Mouse (Mus musculus): Measurements from ENCODE around the gene Dpp3.

DNA sequence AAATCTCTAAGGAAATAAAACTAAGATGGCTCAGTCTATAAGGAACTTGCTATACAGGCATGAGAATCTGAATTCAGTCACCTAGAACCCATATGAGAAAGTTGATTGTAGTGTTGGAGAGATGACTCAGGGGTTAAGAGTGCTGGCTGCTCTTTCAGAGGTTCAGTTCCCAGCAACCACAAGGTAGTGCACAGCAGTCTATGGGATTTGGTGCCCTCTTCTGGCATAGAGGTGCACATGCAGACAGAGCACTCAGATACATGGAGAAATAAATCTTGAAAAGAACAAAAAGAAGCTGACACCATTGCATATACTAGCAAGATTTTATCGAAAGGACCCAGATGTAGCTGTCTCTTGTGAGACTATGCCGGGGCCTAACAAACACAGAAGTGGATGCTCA is 40.1 kb upstream of the Dpp3 start:
- TF ChIP-seq POLR2A (IDR thresholded peaks at IDR 0.05; ENCODE audit: low read depth, low read length) (no peak), CTCF (IDR thresholded peaks at IDR 0.05; ENCODE audit: borderline replicate concordance, insufficient read depth, low read length) (peak; percentile 37; the same call in 1 of the 2 replicates)

All from embryonic fibroblast, embryonic 13.5 days (primary cell).